Mouse (Mus musculus) CD4-positive, CD25-positive, alpha-beta regulatory T cell (primary cell): ENCODE results near the gene Pkp1. TPM values are rescaled to one million over a fixed set of nuclear protein-coding genes. Genes with fewer than 3 reads are reported as not detected.

Source experiments
- polyA plus RNA-seq: library from polyadenylated mRNA; unstranded; fragments of 100-300 nt; shearing (Covaris generic); gene quantifications from one replicate; pipeline ENCODE4 v1.2.1, GENCODE M21; 2017

The Pkp1 gene
- not detected for polyA plus RNA-seq

GRCm38 (mm10) chr1:135918644-135919407 lies at the start of gene Pkp1:
TSS of gene Pkp1 (minus strand) at chr1:135919207.

DNA sequence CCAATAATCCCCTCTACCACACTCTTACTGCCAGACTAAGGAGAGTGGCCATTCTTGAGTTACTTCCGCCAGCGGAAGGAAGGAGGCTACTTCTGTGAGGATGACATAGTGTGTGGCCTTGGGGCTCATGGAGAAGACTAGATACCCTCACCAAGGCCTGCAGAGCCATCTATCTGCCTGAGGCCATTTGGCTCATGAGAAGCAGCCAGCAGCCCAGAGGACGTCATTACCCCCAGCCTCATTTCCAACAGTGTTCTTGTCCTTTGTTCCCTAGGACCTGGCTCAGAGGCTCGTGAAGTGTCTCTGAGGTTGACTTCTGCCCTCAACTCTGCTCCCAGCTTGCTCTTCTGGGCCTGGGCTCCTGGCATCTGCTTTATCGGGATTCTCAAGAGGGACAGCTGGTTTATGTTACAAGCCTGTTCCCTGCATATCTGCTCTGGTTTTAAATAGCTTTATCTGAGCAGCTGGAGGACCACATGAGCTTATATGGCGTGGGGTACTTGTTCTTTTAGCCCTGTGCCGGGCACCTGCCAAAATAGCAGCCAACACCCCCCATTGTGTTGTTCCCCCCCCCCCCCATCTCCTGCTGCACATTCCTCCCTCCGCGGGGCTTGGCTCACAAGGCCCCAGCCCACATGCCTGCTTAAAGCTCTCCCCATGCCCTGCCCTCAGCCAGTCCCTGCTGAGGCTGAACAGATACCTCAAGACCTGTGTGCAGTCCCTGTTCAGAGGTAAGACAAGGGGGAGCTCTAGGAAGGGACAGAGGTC lies 83.1 kb downstream of the Pkp1 start, which contains the start of gene Tnnt2:
Gene Tnnt2 (plus strand): TSS at position 639 of the 768 bp plus-strand sequence.

Other genes starting within 250 kb of the Pkp1 start
- gene Csrp1, start 199.1 kb downstream of the Pkp1 start, polyA plus RNA-seq, result 80.0 TPM
- 10.4 TPM for gene Phlda3, start 153.1 kb downstream of the Pkp1 start, polyA plus RNA-seq
- 0.43 TPM for gene Tnni1, start 139.8 kb downstream of the Pkp1 start, polyA plus RNA-seq
- gene Lad1, start 100.6 kb downstream of the Pkp1 start, polyA plus RNA-seq, result 44.1 TPM
- gene Tnnt2, start 82.9 kb downstream of the Pkp1 start, polyA plus RNA-seq, result 2.2 TPM
- not detected for gene Igfn1, start 87.1 kb upstream of the Pkp1 start, polyA plus RNA-seq
- gene Tmem9, start 88.9 kb upstream of the Pkp1 start, polyA plus RNA-seq, result 45.7 TPM
- not detected for gene Ascl5, start 131.6 kb upstream of the Pkp1 start, polyA plus RNA-seq
- gene Cacna1s, start 133.5 kb upstream of the Pkp1 start, polyA plus RNA-seq, result 1.7 TPM
- gene Kif21b, start 212.2 kb upstream of the Pkp1 start, polyA plus RNA-seq, result 62.5 TPM